Mouse (Mus musculus): ENCODE data around the gene Cpeb2. TPM values are rescaled to one million over a fixed set of nuclear protein-coding genes. Genes with fewer than 3 reads are reported as not detected.

Gene Cpeb2
- polyA plus RNA-seq, 1 experiment, result 3.4 TPM

GRCm38 (mm10) chr5:43206495-43207053, 26.4 kb upstream of the Cpeb2 start:
- TF ChIP-seq SRF (IDR thresholded peaks at IDR 0.05; ENCODE audit: control insufficient read depth, insufficient read length, low read depth), result no peak
- TF ChIP-seq POLR2AphosphoS2 (IDR thresholded peaks at IDR 0.05; ENCODE audit: insufficient read length, low read depth), result no peak
- no peak for TF ChIP-seq TCF3 (IDR thresholded peaks at IDR 0.05; ENCODE audit: insufficient read length, low read depth)
- no peaks in the 10 kb centered on the region for H3K36me3 ChIP-seq (ENCODE audit: control insufficient read depth, insufficient read depth)
- H3K79me2 ChIP-seq (ENCODE audit: control insufficient read depth, insufficient read depth), result no peaks in the 10 kb centered on the region
- H3K27me3 ChIP-seq (ENCODE audit: control insufficient read depth, insufficient read depth, insufficient read length), result no peaks in the 10 kb centered on the region
- H3K4me3 ChIP-seq, result no peak overlapping the region
- no peak overlapping the region for H3K4me2 ChIP-seq (ENCODE audit: low read depth)
- no peak overlapping the region for H3ac ChIP-seq (ENCODE audit: control insufficient read depth, insufficient read length)

- TF ChIP-seq USF1 (IDR thresholded peaks at IDR 0.05; ENCODE audit: low read depth), result no peak
- TF ChIP-seq TCF3 (IDR thresholded peaks at IDR 0.05; ENCODE audit: insufficient read length, low read depth), result no peak
- TF ChIP-seq POLR2AphosphoS2 (IDR thresholded peaks at IDR 0.05; ENCODE audit: insufficient read length, low read depth), result no peak
- TF ChIP-seq MAX (IDR thresholded peaks at IDR 0.05; ENCODE audit: low read depth), result no peak
Observed at GRCm38 (mm10) chr5:43217468-43217867, 15.5 kb upstream of the Cpeb2 start.

GRCm38 (mm10) chr5:43217987-43218846, 14.8 kb upstream of the Cpeb2 start:
- Histone ChIP-seq H3ac (ENCODE audit: control insufficient read depth, insufficient read length) (no peak overlapping the region), H3K36me3 (ENCODE audit: control insufficient read depth, insufficient read depth) (no peaks in the 10 kb centered on the region), H3K79me2 (ENCODE audit: control insufficient read depth, insufficient read depth) (no peaks in the 10 kb centered on the region), H3K27me3 (ENCODE audit: control insufficient read depth, insufficient read depth, insufficient read length) (no peaks in the 10 kb centered on the region), H3K4me3 (no peak overlapping the region), H3K4me2 (ENCODE audit: low read depth) (no peak overlapping the region)
- TF ChIP-seq POLR2AphosphoS2 (IDR thresholded peaks at IDR 0.05; ENCODE audit: insufficient read length, low read depth) (no peak), POLR2A (IDR thresholded peaks at IDR 0.05; ENCODE audit: insufficient read length, low read depth) (no peak), TCF12 (IDR thresholded peaks at IDR 0.05; ENCODE audit: insufficient read depth, poor library complexity, severe bottlenecking) (no peak), USF1 (IDR thresholded peaks at IDR 0.05; ENCODE audit: low read depth) (no peak), MYOD1 (IDR thresholded peaks at IDR 0.05; ENCODE audit: control insufficient read depth in 1 of 3, insufficient read length in 2 of 3, low read depth in 2 of 3) (no peak), E2F4 (IDR thresholded peaks at IDR 0.05; ENCODE audit: insufficient read depth) (no peak), CEBPB (IDR thresholded peaks at IDR 0.05; ENCODE audit: insufficient read depth, poor library complexity, severe bottlenecking) (no peak), MAX (IDR thresholded peaks at IDR 0.05; ENCODE audit: low read depth) (no peak), TCF3 (IDR thresholded peaks at IDR 0.05; ENCODE audit: insufficient read length, low read depth) (no peak), MYOG (IDR thresholded peaks at IDR 0.05; ENCODE audit: control insufficient read depth in 1 of 3, insufficient read depth in 1 of 3, insufficient read length in 2 of 3, low read depth in 2 of 3) (no peak)

More at GRCm38 (mm10) chr5:43217468-43217867, 15.5 kb upstream of the Cpeb2 start:
- Histone ChIP-seq H3K4me3 (no peak overlapping the region), H3K36me3 (ENCODE audit: control insufficient read depth, insufficient read depth) (no peaks in the 10 kb centered on the region), H3K27me3 (ENCODE audit: control insufficient read depth, insufficient read depth, insufficient read length) (no peaks in the 10 kb centered on the region), H3K4me2 (ENCODE audit: low read depth) (no peak overlapping the region), H3ac (ENCODE audit: control insufficient read depth, insufficient read length) (no peak overlapping the region), H3K79me2 (ENCODE audit: control insufficient read depth, insufficient read depth) (no peaks in the 10 kb centered on the region)

- Histone ChIP-seq H3K36me3 (ENCODE audit: control insufficient read depth, insufficient read depth) (no peaks in the 10 kb centered on the region), H3K79me2 (ENCODE audit: control insufficient read depth, insufficient read depth) (no peaks in the 10 kb centered on the region), H3K27me3 (ENCODE audit: control insufficient read depth, insufficient read depth, insufficient read length) (no peaks in the 10 kb centered on the region), H3ac (ENCODE audit: control insufficient read depth, insufficient read length) (no peak overlapping the region), H3K4me3 (no peak overlapping the region), H3K4me2 (ENCODE audit: low read depth) (no peak overlapping the region)
- TF ChIP-seq MYOD1 (IDR thresholded peaks at IDR 0.05; ENCODE audit: control insufficient read depth in 1 of 3, insufficient read length in 2 of 3, low read depth in 2 of 3) (no peak), E2F4 (IDR thresholded peaks at IDR 0.05; ENCODE audit: insufficient read depth) (no peak), REST (IDR thresholded peaks at IDR 0.05; ENCODE audit: insufficient read depth, insufficient read length) (no peak), USF1 (IDR thresholded peaks at IDR 0.05; ENCODE audit: low read depth) (no peak), POLR2A (IDR thresholded peaks at IDR 0.05; ENCODE audit: insufficient read length, low read depth) (no peak), MAX (IDR thresholded peaks at IDR 0.05; ENCODE audit: low read depth) (no peak), SRF (IDR thresholded peaks at IDR 0.05; ENCODE audit: control insufficient read depth, insufficient read length, low read depth) (no peak), MYOG (IDR thresholded peaks at IDR 0.05; ENCODE audit: control insufficient read depth in 1 of 3, insufficient read depth in 1 of 3, insufficient read length in 2 of 3, low read depth in 2 of 3) (no peak), CEBPB (IDR thresholded peaks at IDR 0.05; ENCODE audit: insufficient read depth, poor library complexity, severe bottlenecking) (no peak), POLR2AphosphoS2 (IDR thresholded peaks at IDR 0.05; ENCODE audit: insufficient read length, low read depth) (no peak), TCF12 (IDR thresholded peaks at IDR 0.05; ENCODE audit: insufficient read depth, poor library complexity, severe bottlenecking) (no peak), TCF3 (IDR thresholded peaks at IDR 0.05; ENCODE audit: insufficient read length, low read depth) (no peak)
Observed at GRCm38 (mm10) chr5:43218847-43219132, 14.2 kb upstream of the Cpeb2 start.

GRCm38 (mm10) chr5:43223359-43223758, 9.6 kb upstream of the Cpeb2 start:
- no peaks in the 10 kb centered on the region for H3K27me3 ChIP-seq (ENCODE audit: control insufficient read depth, insufficient read depth, insufficient read length)
- H3K79me2 ChIP-seq (ENCODE audit: control insufficient read depth, insufficient read depth), result no peaks in the 10 kb centered on the region
- H3K36me3 ChIP-seq (ENCODE audit: control insufficient read depth, insufficient read depth), result no peaks in the 10 kb centered on the region
- no peak for TF ChIP-seq REST (IDR thresholded peaks at IDR 0.05; ENCODE audit: insufficient read depth, insufficient read length)
- TF ChIP-seq TCF3 (IDR thresholded peaks at IDR 0.05; ENCODE audit: insufficient read length, low read depth), result no peak
- no peak for TF ChIP-seq E2F4 (IDR thresholded peaks at IDR 0.05; ENCODE audit: insufficient read depth)
- no peak for TF ChIP-seq POLR2AphosphoS2 (IDR thresholded peaks at IDR 0.05; ENCODE audit: insufficient read length, low read depth)
- TF ChIP-seq POLR2A (IDR thresholded peaks at IDR 0.05; ENCODE audit: insufficient read length, low read depth), result no peak
- no peak for TF ChIP-seq MYOG (IDR thresholded peaks at IDR 0.05; ENCODE audit: control insufficient read depth in 1 of 3, insufficient read depth in 1 of 3, insufficient read length in 2 of 3, low read depth in 2 of 3)
- no peak for TF ChIP-seq MAX (IDR thresholded peaks at IDR 0.05; ENCODE audit: low read depth)
- TF ChIP-seq MYOD1 (IDR thresholded peaks at IDR 0.05; ENCODE audit: control insufficient read depth in 1 of 3, insufficient read length in 2 of 3, low read depth in 2 of 3), result no peak
- no peak for TF ChIP-seq SRF (IDR thresholded peaks at IDR 0.05; ENCODE audit: control insufficient read depth, insufficient read length, low read depth)
- TF ChIP-seq USF1 (IDR thresholded peaks at IDR 0.05; ENCODE audit: low read depth), result no peak
- no peak for TF ChIP-seq TCF12 (IDR thresholded peaks at IDR 0.05; ENCODE audit: insufficient read depth, poor library complexity, severe bottlenecking)
- TF ChIP-seq CEBPB (IDR thresholded peaks at IDR 0.05; ENCODE audit: insufficient read depth, poor library complexity, severe bottlenecking), result no peak
- H3ac ChIP-seq (ENCODE audit: control insufficient read depth, insufficient read length), result no peak overlapping the region
- no peak overlapping the region for H3K4me3 ChIP-seq
- no peak overlapping the region for H3K4me2 ChIP-seq (ENCODE audit: low read depth)

Measured in myocyte (in vitro differentiated cells).